Mouse (Mus musculus) cerebellum, postnatal 10 days (tissue): ENCODE results near the gene Alg11.
A peak's percentile ranks its signal among the peaks of the same experiment; 100 is the strongest.

Source experiments
- DNase-seq, 2 experiments: peaks; one replicate each; pipeline ENCODE4 v3.0.0; 2021; ENCODE audit warnings: mixed read lengths in 2 of 2

Gene Alg11

DNA sequence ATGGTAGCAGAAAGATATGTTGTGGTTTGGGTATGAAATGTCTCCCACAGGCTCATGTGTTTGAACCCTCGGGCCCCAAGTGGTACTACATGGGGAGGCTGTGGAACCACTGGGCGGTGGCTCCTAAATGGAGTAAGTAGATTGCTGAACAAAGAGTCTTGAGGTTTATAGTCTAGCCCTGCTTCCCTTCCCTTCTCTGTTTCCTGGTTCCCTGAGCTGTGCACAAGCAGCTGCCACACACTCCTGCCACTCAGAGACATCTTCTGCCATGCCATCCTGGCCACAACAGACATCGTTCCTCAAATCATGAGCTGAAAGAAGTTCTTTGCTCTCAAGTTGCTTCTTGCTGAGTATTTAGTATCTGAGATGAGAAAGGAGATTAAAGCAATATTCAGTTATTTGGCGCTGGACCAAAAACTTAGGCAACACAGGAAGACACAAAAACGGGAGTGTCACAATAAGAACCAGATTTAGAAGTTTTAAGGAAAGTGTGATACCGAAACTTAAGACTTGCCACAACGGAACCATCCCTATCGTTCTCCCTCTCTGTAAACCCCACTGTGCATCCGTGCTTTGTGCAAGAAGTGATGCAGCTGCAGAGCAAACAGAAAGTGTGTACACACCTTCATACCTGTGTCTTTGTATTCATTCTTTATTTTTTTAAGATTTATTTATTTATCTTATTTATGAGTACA, 18.9 kb downstream of the Alg11 start:
- DNase-seq = no peak

DNA sequence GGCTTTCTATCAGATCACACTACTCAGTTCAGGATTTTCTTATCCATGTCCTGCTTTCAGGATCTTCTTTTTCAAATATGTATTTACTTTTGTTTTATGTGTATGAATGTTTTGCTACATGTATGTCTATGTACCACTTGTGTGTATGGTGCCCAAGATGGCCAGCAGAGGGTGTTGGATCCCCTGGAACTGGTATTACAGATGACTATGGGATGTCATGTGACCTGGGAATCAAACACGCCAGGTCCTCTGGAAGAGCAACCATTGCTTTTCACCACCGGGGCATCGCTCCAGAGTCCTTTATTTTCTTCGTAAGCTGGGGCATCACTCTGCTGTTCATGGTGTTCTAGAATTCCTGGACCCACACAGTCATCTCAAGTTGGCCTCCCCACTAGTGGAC, 28.7 kb downstream of the Alg11 start:
- no peak for DNase-seq

DNA sequence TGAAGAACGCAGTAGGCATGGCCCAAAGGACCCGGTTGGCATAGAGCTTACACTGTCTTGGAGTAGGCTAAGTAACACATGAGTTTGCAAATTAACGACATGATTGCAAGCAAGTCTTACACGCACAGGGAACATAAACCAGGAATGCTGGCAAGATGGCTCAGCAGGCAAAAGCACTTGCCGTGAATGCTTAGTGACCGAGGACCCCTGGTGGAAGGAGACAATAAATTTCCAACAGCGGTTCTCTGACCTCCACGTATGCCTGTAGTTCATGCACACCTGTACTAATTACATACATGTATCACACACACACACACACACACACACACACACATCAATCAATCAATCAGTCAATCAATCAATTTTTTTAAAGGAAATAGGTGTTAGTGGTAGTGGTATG, 31.0 kb downstream of the Alg11 start:
- peak; percentile 17 to 18 for DNase-seq

DNA sequence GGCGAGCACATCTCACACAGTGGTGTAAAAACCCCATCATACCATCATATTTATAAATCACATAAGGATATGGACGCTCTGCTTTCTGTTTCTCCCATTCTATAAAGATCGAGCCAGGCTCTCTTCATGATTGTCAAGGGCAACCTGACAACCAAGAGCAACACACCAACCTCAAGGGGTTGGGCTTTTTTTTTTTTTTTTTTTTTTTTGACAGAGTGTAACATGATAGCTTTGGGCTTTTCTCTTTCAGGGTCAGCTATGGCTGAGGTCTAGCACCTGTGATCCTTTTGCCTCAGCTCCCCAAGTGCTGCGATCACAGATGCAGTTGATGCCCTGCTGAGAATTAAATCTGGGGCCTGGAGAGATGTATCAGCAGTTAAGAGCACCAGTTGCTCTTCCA, 46.5 kb downstream of the Alg11 start:
- DNase-seq = no peak
